Mouse (Mus musculus) lung, embryonic 15.5 days (tissue): ENCODE measurements around the gene Bud23. TPM values are rescaled to one million over a fixed set of nuclear protein-coding genes. Genes with fewer than 3 reads are reported as not detected.

Experiments used
- ATAC-seq: fragments of 200-750 bp; cut with Nextera tagmentation; 2 replicates; pipeline ENCODE4 v1.8.0; 2017; ENCODE audit warnings: moderate number of reproducible peaks, borderline replicate concordance; ENCODE audit not compliant: low FRiP score, low TSS enrichment; ENCODE audit errors: extremely low read depth
- H3K27ac ChIP-seq: fragments of 300-500 bp; sonication (generic); 2 replicates; pipeline ENCODE4 v1.5.1; 2015; ENCODE audit warnings: moderate library complexity, mild to moderate bottlenecking, inconsistent platforms
- H3K27me3 ChIP-seq: fragments of 300-500 bp; sonication (generic); 2 replicates; pipeline ENCODE4 v1.6.1; 2015; ENCODE audit warnings: inconsistent platforms
- H3K36me3 ChIP-seq: fragments of 300-500 bp; sonication (generic); 2 replicates; pipeline ENCODE4 v1.6.1; 2015; ENCODE audit warnings: inconsistent platforms
- H3K4me1 ChIP-seq: fragments of 300-500 bp; sonication (generic); 2 replicates; pipeline ENCODE4 v1.6.1; 2015; ENCODE audit warnings: inconsistent platforms
- H3K4me2 ChIP-seq: fragments of 300-500 bp; sonication (generic); 2 replicates; pipeline ENCODE4 v1.6.1; 2015; ENCODE audit warnings: inconsistent platforms, mild to moderate bottlenecking, moderate library complexity
- H3K4me3 ChIP-seq: fragments of 300-500 bp; sonication (generic); 2 replicates; pipeline ENCODE4 v1.5.1; 2015; ENCODE audit warnings: mild to moderate bottlenecking, inconsistent platforms
- H3K9ac ChIP-seq: fragments of 300-500 bp; sonication (generic); 2 replicates; pipeline ENCODE4 v1.6.1; 2015; ENCODE audit warnings: inconsistent platforms
- H3K9me3 ChIP-seq: fragments of 300-500 bp; sonication (generic); 2 replicates; pipeline ENCODE4 v1.6.1; 2016; ENCODE audit warnings: inconsistent platforms
- WGBS: fragments of 180-500 bp; shearing (Covaris S2); methylation state at CpG from one replicate; pipeline ENCODE4 v1.1.7; 2015; 5-methylcytosine and 5-hydroxymethylcytosine counted together
- polyA plus RNA-seq: library from polyadenylated mRNA; unstranded; fragments of >200 nt; fragmentation: Nextera tagmentation; extraction: Ambion mirVana; gene quantifications from 2 replicates; pipeline ENCODE4 v1.2.1, GENCODE M21; 2015

The Bud23 gene
- polyA plus RNA-seq, 1 experiment from 2014 or later, result 124 TPM

DNA sequence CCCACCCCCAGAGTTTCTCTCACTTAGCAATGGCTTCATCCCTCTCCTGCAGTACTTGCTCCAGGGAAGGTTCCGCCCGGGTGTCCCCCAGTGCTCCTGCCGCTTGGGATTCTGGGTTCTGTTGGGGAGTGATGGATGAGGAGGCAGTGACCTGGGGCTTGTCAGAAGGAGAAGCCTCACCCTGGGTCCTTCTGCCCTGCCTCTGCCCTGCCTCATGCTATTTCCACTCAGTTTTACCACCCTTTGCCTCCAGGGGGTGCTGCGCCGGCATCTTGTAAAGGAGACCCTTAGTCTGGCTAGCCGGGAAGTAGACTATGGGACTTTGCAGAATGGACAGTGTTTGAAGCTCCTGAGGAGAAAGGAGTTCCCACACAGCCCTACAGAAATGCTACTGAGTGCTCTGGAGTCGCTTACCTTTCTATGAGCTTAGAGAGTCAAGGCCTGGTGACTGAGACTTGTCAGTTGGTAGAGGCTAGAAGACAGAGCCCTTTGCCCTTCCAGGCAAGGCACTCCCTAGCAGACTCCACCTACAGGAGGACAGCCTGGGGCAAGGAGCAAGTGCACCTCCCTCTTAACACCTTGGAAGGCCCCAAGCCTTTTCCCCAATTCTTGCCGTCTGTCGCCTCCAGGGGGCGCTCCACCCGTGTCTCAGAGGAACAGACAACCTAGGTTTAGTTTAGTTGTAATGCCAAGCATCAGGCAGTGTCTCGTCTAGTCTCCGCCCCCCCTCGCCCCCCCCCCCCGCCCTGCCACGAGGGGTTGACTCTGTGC is 51.9 kb downstream of the Bud23 start:
- peak overlapping the region; percentile 45 for H3K4me2 ChIP-seq
- H3K4me1 ChIP-seq, result peaks cover 44% of the 10 kb centered on the region
- H3K27ac ChIP-seq, result peak overlapping the region; percentile 39; the same call in 1 of the 2 replicates
- no peaks in the 10 kb centered on the region for H3K27me3 ChIP-seq
- no peak for ATAC-seq
- 7% methylated on average over 16 of the region's 16 CpGs for WGBS
- H3K9ac ChIP-seq, result peak overlapping the region; percentile 22; the same call in 1 of the 2 replicates
- H3K9me3 ChIP-seq, result no peaks in the 10 kb centered on the region
- no peaks in the 10 kb centered on the region for H3K36me3 ChIP-seq
- peak overlapping the region; percentile 24 for H3K4me3 ChIP-seq

DNA sequence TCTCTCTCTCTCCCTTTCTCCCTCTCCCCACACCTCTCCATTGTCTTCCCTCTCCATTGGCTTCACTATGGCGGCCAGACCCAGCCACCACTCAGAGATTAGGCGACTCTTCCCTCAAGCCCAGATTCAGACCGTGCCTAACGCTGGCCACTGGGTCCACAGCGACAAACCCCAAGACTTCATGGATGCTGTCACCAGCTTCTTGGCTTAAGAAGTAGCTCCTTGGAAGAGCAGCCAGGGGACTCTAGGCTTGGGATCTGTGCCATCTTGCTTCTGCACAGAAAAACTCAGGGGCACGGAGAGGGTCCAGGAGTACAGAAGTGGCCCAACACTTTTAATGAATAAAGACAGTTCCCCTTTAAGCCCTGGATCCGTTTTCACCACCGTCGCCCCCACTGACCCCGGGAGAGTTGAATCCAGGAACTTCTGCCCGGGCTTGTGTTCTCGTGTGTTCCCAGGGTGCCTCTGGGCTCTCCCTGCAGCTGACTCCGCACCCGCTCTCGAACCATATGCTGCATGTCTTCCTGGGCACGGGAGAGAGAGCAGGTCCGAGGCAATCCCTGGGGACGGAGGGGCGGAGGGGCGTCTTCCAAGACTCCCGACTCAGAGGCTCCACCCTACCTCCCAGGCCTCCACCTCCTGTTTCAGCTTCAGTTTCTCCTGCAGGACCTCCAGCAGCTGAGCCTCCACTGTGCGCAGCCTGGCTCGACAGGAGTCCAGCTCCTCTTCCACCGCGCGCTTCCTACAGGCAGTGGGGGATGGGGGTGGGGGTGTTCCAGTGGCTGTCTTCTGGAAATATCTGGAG is 52.7 kb downstream of the Bud23 start:
- peak overlapping the region; percentile 45 for H3K4me2 ChIP-seq
- H3K4me3 ChIP-seq, result peak overlapping the region; percentile 24
- no peaks in the 10 kb centered on the region for H3K9me3 ChIP-seq
- H3K9ac ChIP-seq, result peak overlapping the region; percentile 22; the same call in 1 of the 2 replicates
- ATAC-seq, result no peak
- H3K27me3 ChIP-seq, result no peaks in the 10 kb centered on the region
- H3K27ac ChIP-seq, result peak overlapping the region; percentile 61
- H3K4me1 ChIP-seq, result peaks cover 45% of the 10 kb centered on the region
- WGBS, result 34% methylated on average over 26 of the region's 26 CpGs
- no peaks in the 10 kb centered on the region for H3K36me3 ChIP-seq

DNA sequence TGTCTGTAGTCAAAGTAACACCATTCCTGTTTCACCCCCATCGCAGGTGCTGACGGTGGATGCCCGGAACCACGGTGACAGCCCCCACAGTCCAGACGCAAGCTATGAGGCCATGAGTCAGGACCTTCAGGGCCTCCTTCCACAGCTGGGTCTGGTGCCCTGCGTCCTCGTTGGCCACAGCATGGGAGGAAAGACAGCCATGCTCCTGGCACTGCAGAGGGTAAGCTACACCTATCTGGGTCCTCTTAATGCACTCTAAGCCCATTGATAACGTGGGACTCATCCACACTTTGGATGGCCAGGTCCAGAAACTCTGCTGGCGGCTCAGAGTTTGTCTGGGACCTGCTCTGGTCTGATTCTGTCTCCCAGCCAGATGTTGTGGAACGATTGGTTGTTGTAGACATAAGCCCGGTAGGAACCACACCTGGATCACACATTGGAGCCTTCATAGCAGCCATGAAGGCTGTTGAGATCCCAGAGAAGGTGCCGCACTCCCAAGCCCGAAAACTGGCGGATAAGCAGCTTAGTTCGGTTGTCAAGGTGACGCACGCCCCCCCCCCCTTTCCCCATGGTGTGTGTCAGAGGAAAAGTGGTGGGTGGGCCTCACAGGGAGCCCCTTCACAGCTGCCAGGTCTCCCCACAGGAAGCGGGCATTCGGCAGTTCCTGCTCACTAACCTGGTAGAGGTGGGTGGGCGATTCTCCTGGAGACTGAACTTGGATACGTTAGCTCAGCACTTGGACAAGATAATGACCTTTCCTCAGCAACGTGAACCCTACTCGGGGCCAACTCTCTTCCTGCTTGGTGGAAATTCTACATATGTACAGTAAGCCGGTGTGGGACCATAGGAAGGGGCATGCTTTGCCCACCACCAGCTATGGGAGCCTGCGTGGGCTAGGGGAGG is 53.7 kb downstream of the Bud23 start:
- 79% methylated on average over 25 of the region's 25 CpGs for WGBS
- peak overlapping the region; percentile 98; the same call in 1 of the 2 replicates for H3K27ac ChIP-seq

DNA sequence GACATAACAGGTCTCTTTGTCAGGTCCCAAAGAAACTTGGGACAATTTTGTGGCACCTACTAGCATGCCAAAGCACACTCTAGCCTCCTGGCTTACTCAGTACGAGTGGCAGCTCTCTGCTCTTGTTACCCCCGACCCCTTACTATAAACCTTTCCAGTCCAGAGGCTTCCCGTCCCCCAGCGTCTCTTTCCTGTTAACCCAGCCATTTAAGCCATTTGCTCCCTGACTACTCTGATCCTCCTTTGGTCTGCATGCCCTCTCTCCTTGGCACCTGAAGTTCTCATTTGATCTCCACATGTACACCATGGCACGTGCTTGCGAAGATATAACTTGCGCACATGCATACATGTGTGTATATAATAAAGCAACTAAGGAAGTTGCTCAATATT is 54.4 kb downstream of the Bud23 start:
- peaks cover 39% of the 10 kb centered on the region for H3K4me1 ChIP-seq
- no peaks in the 10 kb centered on the region for H3K9me3 ChIP-seq
- H3K9ac ChIP-seq, result peak overlapping the region; percentile 57; the same call in 1 of the 2 replicates
- no peak for ATAC-seq
- WGBS, result 44% methylated on average over 7 of the region's 7 CpGs
- H3K27me3 ChIP-seq, result no peaks in the 10 kb centered on the region
- H3K36me3 ChIP-seq, result no peaks in the 10 kb centered on the region
- H3K4me3 ChIP-seq, result peak overlapping the region; percentile 63
- peak overlapping the region; percentile 73 for H3K4me2 ChIP-seq
- H3K27ac ChIP-seq, result peak overlapping the region; percentile 98

More for the DNA sequence above, 53.7 kb downstream of the Bud23 start:
- H3K9me3 ChIP-seq, result no peaks in the 10 kb centered on the region
- H3K27me3 ChIP-seq, result no peaks in the 10 kb centered on the region
- no peak for ATAC-seq
- H3K4me3 ChIP-seq, result peak overlapping the region; percentile 63; the same call in 1 of the 2 replicates
- H3K4me2 ChIP-seq, result peak overlapping the region; percentile 73; the same call in 1 of the 2 replicates
- no peaks in the 10 kb centered on the region for H3K36me3 ChIP-seq
- peaks cover 45% of the 10 kb centered on the region for H3K4me1 ChIP-seq
- H3K9ac ChIP-seq, result no peak overlapping the region

DNA sequence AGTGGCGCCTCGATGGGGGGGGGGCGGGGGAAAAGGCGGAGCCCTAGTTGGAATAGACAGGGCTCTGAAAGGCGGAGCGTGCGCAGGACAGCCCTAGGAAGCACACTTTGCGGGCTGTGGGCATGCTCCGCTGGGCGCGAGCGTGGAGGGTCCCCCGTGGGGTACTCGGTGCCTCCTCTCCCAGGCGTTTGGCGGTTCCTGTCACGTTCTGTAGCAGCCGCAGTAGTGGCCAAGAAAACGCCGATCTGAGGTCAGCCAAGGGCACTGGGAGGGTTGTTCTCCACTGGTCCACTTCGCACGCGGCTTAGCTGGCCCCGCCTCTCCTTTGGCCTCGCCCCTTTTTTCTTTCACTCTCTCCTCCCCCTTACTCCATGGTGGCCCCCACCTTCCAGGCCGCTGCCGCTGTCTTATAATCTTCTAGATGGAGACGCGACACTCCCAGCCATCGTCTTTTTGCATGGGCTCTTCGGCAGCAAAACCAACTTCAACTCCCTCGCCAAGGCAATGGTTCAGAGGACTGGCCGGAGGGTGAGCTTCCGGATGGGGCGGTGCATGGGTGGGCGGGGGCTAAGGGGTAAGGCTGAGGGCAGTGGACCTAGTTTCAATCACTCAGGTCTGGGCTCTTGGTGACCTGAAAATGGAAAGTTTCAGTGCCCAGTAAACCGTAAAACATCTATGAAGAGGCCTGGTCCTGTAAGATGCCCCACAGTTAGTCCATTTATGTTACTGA is 55.0 kb downstream of the Bud23 start:
- H3K27me3 ChIP-seq, result no peaks in the 10 kb centered on the region
- peak overlapping the region; percentile 63 for H3K4me3 ChIP-seq
- WGBS, result under 1% methylated on average over 37 of the region's 37 CpGs
- peak overlapping the region; percentile 98 for H3K27ac ChIP-seq
- peaks cover 37% of the 10 kb centered on the region for H3K4me1 ChIP-seq
- H3K9ac ChIP-seq, result peak overlapping the region; percentile 57
- H3K36me3 ChIP-seq, result no peaks in the 10 kb centered on the region
- ATAC-seq, result peak; percentile 75
- H3K4me2 ChIP-seq, result peak overlapping the region; percentile 73
- H3K9me3 ChIP-seq, result no peaks in the 10 kb centered on the region

DNA sequence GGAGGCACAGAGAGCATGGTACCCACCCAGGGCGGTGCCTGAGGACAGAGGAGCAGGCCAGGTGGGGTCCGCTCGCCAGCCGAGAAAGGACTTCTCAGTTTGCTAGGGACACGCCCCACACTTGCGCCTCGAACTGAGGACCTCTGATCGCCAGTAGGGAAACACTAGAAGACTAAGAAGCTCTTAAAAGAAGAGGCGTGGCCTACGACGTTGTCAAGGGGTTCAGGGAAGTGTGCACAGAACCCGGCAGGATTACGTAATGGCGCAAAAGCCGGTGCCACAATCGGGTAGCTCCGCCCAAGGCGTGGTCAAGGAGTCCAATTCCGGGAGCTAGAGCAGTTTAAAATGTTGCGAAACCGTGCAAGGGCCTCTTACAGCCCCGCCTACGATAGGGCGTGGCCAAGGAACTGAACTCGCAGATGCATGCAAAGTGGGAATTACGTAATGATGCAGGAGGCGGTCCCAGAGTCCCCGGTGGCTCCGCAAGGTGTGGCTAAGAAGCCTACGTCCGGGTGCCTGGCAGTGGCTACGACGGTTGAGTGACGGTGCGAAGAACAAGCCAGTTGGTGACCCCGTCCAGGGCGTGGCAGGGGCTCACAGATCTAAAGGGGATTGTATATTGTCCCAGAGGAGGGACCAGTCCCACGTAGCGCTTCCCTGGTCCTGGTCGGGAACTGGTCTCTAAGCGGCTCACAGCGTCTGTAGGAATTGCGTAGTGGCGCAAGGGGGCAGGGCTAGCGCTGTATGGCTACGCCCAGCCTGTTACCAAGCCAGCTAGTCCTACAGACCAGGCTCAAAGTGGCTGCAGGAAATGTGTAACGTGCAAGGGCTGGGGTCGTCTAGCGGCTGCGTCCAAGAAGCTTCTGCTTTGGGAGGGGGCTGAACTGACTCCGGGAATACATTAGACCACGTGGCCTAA is 55.8 kb downstream of the Bud23 start, which contains the start of gene Abhd11:
Gene Abhd11, plus strand, starts transcription at position 482 of the 919 bp plus-strand sequence.
- Histone ChIP-seq H3K27me3 (no peaks in the 10 kb centered on the region), H3K9me3 (no peaks in the 10 kb centered on the region), H3K27ac (peak within 1 kb of the TSS; percentile 98), H3K4me2 (peak within 1 kb of the TSS; percentile 73), H3K36me3 (no peaks in the 10 kb centered on the region), H3K4me1 (peaks cover 37% of the 10 kb centered on the region), H3K9ac (peak within 1 kb of the TSS; percentile 61), H3K4me3 (peak within 1 kb of the TSS; percentile 63)
- WGBS, result under 1% methylated on average over 52 of the region's 52 CpGs
- ATAC-seq, result peak; percentile 87

DNA sequence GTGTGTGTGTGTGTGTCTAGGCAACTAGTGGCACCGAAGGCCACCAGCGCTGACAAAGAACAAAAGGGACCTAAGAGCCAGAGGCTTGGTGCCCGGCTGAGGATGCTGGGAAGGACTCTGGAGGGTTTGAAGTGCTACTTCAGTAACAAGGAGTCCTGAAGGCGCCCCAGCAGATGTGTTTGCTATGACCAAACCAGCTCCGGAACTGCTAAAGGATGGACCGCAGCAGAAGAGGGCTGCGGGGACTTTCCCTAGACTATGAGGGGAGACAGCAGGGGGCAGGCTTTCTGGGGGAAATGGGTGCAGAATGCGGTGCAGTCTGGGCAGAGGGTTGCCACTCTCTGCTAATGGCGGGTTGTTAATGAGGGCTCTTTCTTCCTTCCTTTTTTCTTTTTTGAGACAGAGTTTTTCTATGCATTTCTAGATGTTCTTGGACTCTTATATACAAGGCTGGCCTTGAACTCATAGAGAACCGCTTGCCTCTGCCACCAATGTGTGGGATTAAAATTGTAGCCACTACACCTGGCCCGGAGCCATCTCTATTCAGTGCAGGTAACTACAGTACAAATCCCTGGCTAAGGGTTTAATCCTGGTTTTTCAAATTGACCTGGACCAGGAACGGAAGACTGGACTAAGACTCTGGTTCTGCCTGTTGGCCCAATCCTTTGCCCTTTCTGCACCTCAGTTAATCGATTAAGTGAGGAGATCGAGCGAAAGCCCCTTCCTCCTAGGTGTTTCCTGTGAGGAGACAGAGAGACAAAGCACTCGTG is 56.8 kb downstream of the Bud23 start:
- ATAC-seq, result no peak
- peak overlapping the region; percentile 73 for H3K4me2 ChIP-seq
- peaks cover 35% of the 10 kb centered on the region for H3K4me1 ChIP-seq
- peak overlapping the region; percentile 63 for H3K4me3 ChIP-seq
- WGBS, result 18% methylated on average over 16 of the region's 16 CpGs
- peak overlapping the region; percentile 94 for H3K27ac ChIP-seq
- H3K27me3 ChIP-seq, result no peaks in the 10 kb centered on the region
- peak overlapping the region; percentile 61 for H3K9ac ChIP-seq
- no peaks in the 10 kb centered on the region for H3K36me3 ChIP-seq
- H3K9me3 ChIP-seq, result no peaks in the 10 kb centered on the region
